Mouse (Mus musculus) stomach, postnatal 0 days (tissue): Measurements from ENCODE around the gene Khdrbs2. TPM values are rescaled to one million over a fixed set of nuclear protein-coding genes. Genes with fewer than 3 reads are reported as not detected.

ENCODE experiments used
- ATAC-seq: fragments of 200-750 bp; cut with Nextera tagmentation; 2 replicates; pipeline ENCODE4 v1.8.0; 2017; ENCODE audit not compliant: low FRiP score, low TSS enrichment
- DNase-seq: peaks from one replicate; pipeline ENCODE4 v3.0.0-alpha.2; 2016; ENCODE audit warnings: low spot score
- H3K27ac ChIP-seq: fragments of 300-500 bp; sonication (generic); replicated peaks from 2 replicates; pipeline ENCODE4 v1.5.1; 2014; ENCODE audit warnings: mild to moderate bottlenecking, control low read depth
- H3K27me3 ChIP-seq: fragments of 300-500 bp; sonication (generic); 2 replicates; pipeline ENCODE4 v1.6.1; 2014; ENCODE audit warnings: low read length; ENCODE audit not compliant: control insufficient read depth, insufficient read depth
- H3K36me3 ChIP-seq: fragments of 300-500 bp; sonication (generic); 2 replicates; pipeline ENCODE4 v1.6.1; 2014; ENCODE audit warnings: low read length, mixed read lengths; ENCODE audit not compliant: control insufficient read depth, insufficient read depth
- H3K4me1 ChIP-seq: fragments of 300-500 bp; sonication (generic); replicated peaks from 2 replicates; pipeline ENCODE4 v1.6.1; 2014; ENCODE audit warnings: antibody characterized with exemption; ENCODE audit not compliant: control insufficient read depth, insufficient read depth
- H3K4me2 ChIP-seq: fragments of 300-500 bp; sonication (generic); replicated peaks from 2 replicates; pipeline ENCODE4 v1.6.1; 2014; ENCODE audit warnings: low read depth, mild to moderate bottlenecking, control low read depth, moderate library complexity
- H3K4me3 ChIP-seq: fragments of 300-500 bp; sonication (generic); 2 replicates; pipeline ENCODE4 v1.5.1; 2014; ENCODE audit warnings: low read depth, low read length, control low read depth
- H3K9ac ChIP-seq: fragments of 300-500 bp; sonication (generic); 2 replicates; pipeline ENCODE4 v1.6.1; 2014; ENCODE audit warnings: mild to moderate bottlenecking, low read length, control low read depth, mixed read lengths
- H3K9me3 ChIP-seq: fragments of 300-500 bp; sonication (generic); 2 replicates; pipeline ENCODE4 v1.6.1; 2016; ENCODE audit warnings: low read length; ENCODE audit not compliant: control insufficient read depth
- CTCF ChIP-seq: IDR thresholded peaks from 2 replicates; pipeline ENCODE4 v1.5.1; 2016; ENCODE audit warnings: antibody characterized with exemption, low read depth, mild to moderate bottlenecking, moderate library complexity
- EP300 ChIP-seq: optimal IDR thresholded peaks from 2 replicates; pipeline ENCODE3; 2016; ENCODE audit warnings: antibody characterized with exemption
- WGBS: fragments of 180-500 bp; shearing (Covaris S2); extraction: QIAGEN DNeasy Blood & Tissue Kit; methylation state at CpG from one replicate; pipeline ENCODE4 v1.1.7; 2014; 5-methylcytosine and 5-hydroxymethylcytosine counted together
- polyA plus RNA-seq: library from polyadenylated mRNA; unstranded; fragments of >200 nt; fragmentation: Nextera tagmentation; extraction: Ambion mirVana; gene quantifications from 2 replicates; pipeline ENCODE4 v1.2.1, GENCODE M21; 2015

Gene Khdrbs2
- polyA plus RNA-seq, 1 experiment from 2014 or later, result 1.2 TPM

DNA sequence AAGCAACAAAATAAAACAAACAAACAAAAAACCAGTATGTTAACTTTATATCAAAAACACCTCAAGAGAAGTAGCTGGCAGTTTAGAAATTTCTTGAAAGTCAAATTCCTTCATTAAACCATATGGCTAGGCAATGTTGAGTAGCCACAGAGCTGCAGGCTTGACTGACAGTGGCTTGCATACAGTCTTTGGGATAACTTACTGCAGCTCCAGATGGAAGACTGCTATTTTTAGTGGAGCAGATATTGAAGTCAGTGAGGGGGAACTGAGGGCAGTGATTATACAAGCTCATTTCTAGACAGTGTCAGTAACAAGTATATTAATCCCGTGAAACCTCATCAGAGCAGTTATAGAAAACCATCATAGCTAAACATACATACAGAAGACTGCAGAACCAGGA lies 166.6 kb downstream of the Khdrbs2 start:
- Histone ChIP-seq H3K4me3 (no peak overlapping the region), H3K9me3 (no peaks in the 10 kb centered on the region), H3K36me3 (no peaks in the 10 kb centered on the region), H3K4me1 (no peaks in the 10 kb centered on the region), H3K4me2 (no peak overlapping the region), H3K27me3 (no peaks in the 10 kb centered on the region), H3K9ac (no peak overlapping the region), H3K27ac (no peak overlapping the region)
- DNase-seq (no peak), ATAC-seq (no peak)
- TF ChIP-seq EP300 (no peak), CTCF (no peak)
- WGBS, result 84% methylated on average over 1 of the region's 1 CpGs

DNA sequence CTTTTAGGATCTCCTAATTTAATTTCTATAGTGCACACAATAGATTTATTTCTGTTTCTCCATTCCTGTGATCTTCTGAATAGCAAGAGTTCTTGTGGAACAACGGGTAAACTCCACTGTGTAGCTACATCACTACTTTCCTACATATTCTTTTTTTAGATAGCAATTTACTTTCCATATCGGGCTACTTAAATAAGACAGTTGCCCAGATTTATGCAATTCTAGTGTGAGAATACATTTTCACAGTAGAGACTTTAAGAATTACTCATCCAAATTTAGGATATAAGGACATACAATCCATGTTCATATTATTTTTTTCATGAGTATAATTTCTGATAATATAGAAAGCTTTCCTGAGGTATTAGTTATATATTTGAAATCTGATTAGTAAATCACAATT lies 175.0 kb downstream of the Khdrbs2 start:
- no peak overlapping the region for H3K4me2 ChIP-seq
- H3K9me3 ChIP-seq, result no peaks in the 10 kb centered on the region
- 76% methylated on average over 2 of the region's 2 CpGs for WGBS
- no peak overlapping the region for H3K4me3 ChIP-seq
- H3K9ac ChIP-seq, result no peak overlapping the region
- H3K36me3 ChIP-seq, result no peaks in the 10 kb centered on the region
- no peak for ATAC-seq
- DNase-seq, result no peak
- no peaks in the 10 kb centered on the region for H3K27me3 ChIP-seq
- TF ChIP-seq EP300, result no peak
- TF ChIP-seq CTCF, result no peak
- no peak overlapping the region for H3K27ac ChIP-seq
- H3K4me1 ChIP-seq, result no peaks in the 10 kb centered on the region

DNA sequence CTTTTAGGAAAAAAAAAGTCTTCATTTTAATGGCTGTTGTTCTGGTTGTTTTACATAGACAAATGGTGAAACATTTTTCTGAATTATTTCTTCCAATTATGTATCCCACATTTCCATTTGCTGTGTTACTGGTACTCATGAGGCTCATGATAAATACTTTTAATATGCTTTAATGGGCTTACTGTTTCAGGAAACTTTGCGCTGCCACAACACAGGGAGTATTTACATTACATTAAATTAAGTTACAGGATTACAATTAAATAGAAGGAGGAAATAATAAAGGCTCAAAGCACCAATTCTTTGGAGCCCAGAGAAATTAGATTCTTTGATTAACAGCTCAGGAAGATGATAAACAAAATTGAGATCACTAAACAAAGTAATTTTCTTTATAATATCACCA lies 179.6 kb downstream of the Khdrbs2 start:
- no peak overlapping the region for H3K27ac ChIP-seq
- no peaks in the 10 kb centered on the region for H3K27me3 ChIP-seq
- DNase-seq, result no peak
- WGBS, result 68% methylated on average over 1 of the region's 1 CpGs
- no peak overlapping the region for H3K4me3 ChIP-seq
- TF ChIP-seq CTCF (no peak), EP300 (no peak)
- H3K4me2 ChIP-seq, result no peak overlapping the region
- ATAC-seq, result no peak
- H3K4me1 ChIP-seq, result no peaks in the 10 kb centered on the region
- H3K9me3 ChIP-seq, result no peaks in the 10 kb centered on the region
- no peak overlapping the region for H3K9ac ChIP-seq
- H3K36me3 ChIP-seq, result no peaks in the 10 kb centered on the region

DNA sequence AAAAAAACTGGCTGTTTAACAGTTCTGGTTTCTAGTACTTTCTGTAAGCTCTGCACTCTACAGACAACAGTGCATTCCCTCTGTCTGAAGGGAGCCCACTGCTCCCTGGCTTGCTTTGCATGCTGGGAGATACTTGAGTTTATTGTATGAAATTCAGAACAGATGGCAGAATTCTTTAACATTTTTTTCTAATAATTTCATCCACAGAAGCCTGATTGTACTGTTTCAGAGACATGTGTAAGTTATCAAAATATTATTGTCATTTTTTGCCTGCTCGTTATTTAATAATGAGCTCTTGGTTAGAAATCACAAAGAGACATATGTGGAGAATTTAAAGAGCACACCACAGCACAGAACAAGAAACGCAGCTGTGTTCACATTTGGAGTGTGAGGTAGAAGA lies 191.0 kb downstream of the Khdrbs2 start:
- 46% methylated on average over 2 of the region's 2 CpGs for WGBS
- ATAC-seq (no peak), DNase-seq (no peak)
- no peaks in the 10 kb centered on the region for H3K36me3 ChIP-seq
- H3K9ac ChIP-seq, result no peak overlapping the region
- no peak overlapping the region for H3K4me3 ChIP-seq
- no peak overlapping the region for H3K27ac ChIP-seq
- H3K9me3 ChIP-seq, result no peaks in the 10 kb centered on the region
- no peaks in the 10 kb centered on the region for H3K27me3 ChIP-seq
- no peak overlapping the region for H3K4me2 ChIP-seq
- TF ChIP-seq CTCF (no peak), EP300 (no peak)
- no peaks in the 10 kb centered on the region for H3K4me1 ChIP-seq

DNA sequence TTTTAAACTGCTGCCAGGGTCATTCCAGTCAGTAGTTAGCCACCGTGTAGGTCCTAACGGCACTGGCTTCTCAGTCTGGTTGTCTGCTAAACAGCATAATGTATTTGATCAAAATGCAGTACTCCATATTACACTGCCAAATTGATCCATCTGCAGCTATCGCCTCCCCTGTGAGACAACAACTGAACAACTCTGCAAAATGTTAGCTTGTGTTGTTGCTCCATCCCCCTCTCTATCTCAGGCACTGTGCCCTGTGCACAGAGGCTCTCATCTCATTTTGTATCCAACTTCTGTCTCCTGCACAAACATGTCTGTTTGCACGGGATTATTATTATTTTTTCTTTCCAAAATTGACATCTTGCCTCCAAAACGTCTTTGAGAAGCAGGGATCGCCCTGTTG lies 225.0 kb downstream of the Khdrbs2 start:
- DNase-seq (no peak), ATAC-seq (no peak)
- Histone ChIP-seq H3K4me2 (no peak overlapping the region), H3K36me3 (no peaks in the 10 kb centered on the region), H3K9ac (no peak overlapping the region), H3K27ac (no peak overlapping the region), H3K4me3 (no peak overlapping the region), H3K4me1 (no peaks in the 10 kb centered on the region), H3K27me3 (no peaks in the 10 kb centered on the region), H3K9me3 (no peaks in the 10 kb centered on the region)
- TF ChIP-seq EP300 (no peak), CTCF (no peak)
- 70% methylated on average over 6 of the region's 6 CpGs for WGBS

DNA sequence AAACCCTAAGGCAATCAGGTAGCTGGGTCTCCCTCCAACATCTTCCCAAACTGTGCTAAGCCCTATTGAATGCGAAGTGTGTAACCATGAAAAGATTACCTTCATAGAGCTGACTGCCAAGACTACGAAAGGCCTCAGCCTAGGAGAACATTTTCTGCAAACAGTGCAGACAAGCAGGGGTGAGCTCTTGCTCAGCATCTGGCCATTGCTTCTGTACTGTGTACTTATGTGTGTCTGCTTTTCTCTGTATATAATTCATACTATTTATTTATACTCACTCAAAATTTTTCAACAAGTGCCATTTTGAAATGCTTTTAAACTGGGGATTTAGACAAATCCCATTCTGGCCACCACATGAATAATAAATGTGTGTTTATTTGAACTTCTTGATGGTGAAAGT lies 235.1 kb downstream of the Khdrbs2 start:
- Histone ChIP-seq H3K27me3 (no peaks in the 10 kb centered on the region), H3K4me1 (no peaks in the 10 kb centered on the region), H3K36me3 (no peaks in the 10 kb centered on the region), H3K4me3 (no peak overlapping the region), H3K4me2 (no peak overlapping the region), H3K9ac (no peak overlapping the region), H3K27ac (no peak overlapping the region), H3K9me3 (no peaks in the 10 kb centered on the region)
- 45% methylated on average over 2 of the region's 2 CpGs for WGBS
- TF ChIP-seq EP300 (no peak), CTCF (no peak)
- ATAC-seq, result no peak
- no peak for DNase-seq

DNA sequence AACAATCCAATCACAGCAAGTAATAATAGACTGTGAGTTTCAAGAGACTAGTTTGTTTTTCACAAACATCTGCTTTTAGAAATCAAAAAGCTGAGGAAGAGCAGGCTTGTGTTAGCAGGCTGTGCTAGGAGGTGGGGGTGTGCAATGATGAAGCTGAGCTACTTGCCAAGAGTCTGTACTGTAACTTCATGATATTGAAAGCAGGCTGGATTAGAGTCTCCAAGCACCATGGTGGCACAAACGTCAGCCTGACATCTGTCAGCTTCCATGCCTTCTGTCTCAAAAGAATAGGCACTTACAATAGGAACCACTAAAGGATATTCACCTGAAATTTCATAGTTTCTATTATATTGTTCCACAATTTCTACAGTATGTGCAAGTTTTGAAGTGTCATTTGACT lies 255.9 kb downstream of the Khdrbs2 start:
- 38% methylated on average over 1 of the region's 1 CpGs for WGBS
- no peak overlapping the region for H3K4me3 ChIP-seq
- H3K4me2 ChIP-seq, result no peak overlapping the region
- ATAC-seq (no peak), DNase-seq (no peak)
- H3K4me1 ChIP-seq, result no peaks in the 10 kb centered on the region
- H3K27me3 ChIP-seq, result no peaks in the 10 kb centered on the region
- no peak overlapping the region for H3K9ac ChIP-seq
- H3K27ac ChIP-seq, result no peak overlapping the region
- no peaks in the 10 kb centered on the region for H3K36me3 ChIP-seq
- H3K9me3 ChIP-seq, result no peaks in the 10 kb centered on the region
- no peak for TF ChIP-seq CTCF
- TF ChIP-seq EP300, result no peak
